Mouse (Mus musculus): Measurements from ENCODE around the gene Ears2.
A peak's percentile ranks its signal among the peaks of the same experiment; 100 is the strongest.

Ears2 gene

GRCm38 (mm10) chr7:122045181-122045634, 21.9 kb downstream of the Ears2 start:
- DNase-seq (ENCODE audit: inconsistent ontology term), result peak; percentile 6

- DNase-seq (ENCODE audit: inconsistent ontology term), result no peak
Observed at GRCm38 (mm10) chr7:122044106-122044505, 23.0 kb downstream of the Ears2 start.

GRCm38 (mm10) chr7:122034348-122034747, 32.7 kb downstream of the Ears2 start:
- DNase-seq (ENCODE audit: inconsistent ontology term), result no peak

GRCm38 (mm10) chr7:122033371-122033770, 33.7 kb downstream of the Ears2 start:
- no peak for DNase-seq (ENCODE audit: inconsistent ontology term)

GRCm38 (mm10) chr7:122022131-122022530, 44.9 kb downstream of the Ears2 start:
- DNase-seq (ENCODE audit: inconsistent ontology term), result no peak

- peak; percentile 88 for DNase-seq (ENCODE audit: inconsistent ontology term)
Observed at GRCm38 (mm10) chr7:122020667-122021354, 46.3 kb downstream of the Ears2 start, which contains the start of gene Gga2. Gene Gga2, minus strand, starts transcription at chr7:122021222.

GRCm38 (mm10) chr7:122020273-122020666, 46.8 kb downstream of the Ears2 start:
- DNase-seq (ENCODE audit: inconsistent ontology term), result no peak

- DNase-seq (ENCODE audit: inconsistent ontology term), result no peak
Observed at GRCm38 (mm10) chr7:122018978-122019377, 48.1 kb downstream of the Ears2 start.

GRCm38 (mm10) chr7:122018247-122018646, 48.8 kb downstream of the Ears2 start:
- DNase-seq (ENCODE audit: inconsistent ontology term), result no peak

GRCm38 (mm10) chr7:122015734-122016133, 51.3 kb downstream of the Ears2 start:
- DNase-seq (ENCODE audit: inconsistent ontology term), result no peak

- DNase-seq (ENCODE audit: inconsistent ontology term), result peak; percentile 31
Observed at GRCm38 (mm10) chr7:122015105-122015504, 52.0 kb downstream of the Ears2 start.

- no peak for DNase-seq (ENCODE audit: inconsistent ontology term)
Observed at GRCm38 (mm10) chr7:122012949-122013348, 54.1 kb downstream of the Ears2 start.

- DNase-seq (ENCODE audit: inconsistent ontology term), result no peak
Observed at GRCm38 (mm10) chr7:122012370-122012769, 54.7 kb downstream of the Ears2 start.

GRCm38 (mm10) chr7:122000396-122000795, 66.7 kb downstream of the Ears2 start:
- DNase-seq (ENCODE audit: inconsistent ontology term), result no peak

- no peak for DNase-seq (ENCODE audit: inconsistent ontology term)
Observed at GRCm38 (mm10) chr7:121995961-121996360, 71.1 kb downstream of the Ears2 start.

Data from Muller cell, postnatal 12 days (primary cell).